Mouse (Mus musculus): Measurements from ENCODE around the gene Olfr693. TPM values are rescaled to one million over a fixed set of nuclear protein-coding genes. Genes with fewer than 3 reads are reported as not detected.

Olfr693 gene
- 0.05 TPM for polyA plus RNA-seq (2017; shearing (Covaris generic))

DNA sequence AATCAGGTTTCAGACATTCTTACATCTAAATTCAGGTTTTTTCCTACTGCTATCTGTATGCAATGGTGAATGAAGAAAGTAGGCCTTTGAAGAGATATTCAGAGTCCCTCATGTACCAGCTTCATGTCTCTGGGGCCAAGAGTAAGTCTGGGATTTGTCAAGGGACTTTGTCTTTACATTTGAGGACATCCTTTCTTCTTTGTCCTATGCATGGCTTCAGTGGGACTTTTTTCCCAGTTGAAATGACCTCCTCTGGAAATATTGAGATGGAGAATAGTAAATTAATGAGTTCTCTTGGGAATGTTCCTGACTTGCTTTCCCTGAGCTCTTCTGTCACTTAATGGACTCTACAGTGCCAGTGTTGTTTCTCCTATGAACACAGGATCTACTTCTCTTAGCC lies at the start of gene Olfr693:
TSS of gene Olfr693 (minus strand) at position 101 of the 400 bp plus-strand sequence.

DNA sequence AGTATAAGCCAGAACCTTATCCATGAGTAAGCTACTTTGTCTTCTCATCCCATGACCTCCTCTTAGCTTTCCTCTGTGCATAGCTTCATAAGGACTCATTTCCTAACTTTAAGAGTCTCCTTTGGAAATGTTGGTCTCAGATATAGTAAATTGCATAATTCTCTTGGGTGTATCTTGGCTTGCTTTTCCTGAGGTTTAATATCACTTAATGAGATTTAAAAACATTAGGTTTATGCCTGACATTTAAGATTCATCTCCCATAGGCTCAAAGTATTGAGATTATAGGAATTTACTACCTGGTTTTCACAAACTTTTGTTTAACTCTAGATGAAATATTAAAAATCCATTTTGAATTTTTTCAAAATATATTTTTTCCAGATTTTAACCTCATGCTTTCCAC lies 35.9 kb upstream of the Olfr693 start, which contains the start of gene Olfr695:
TSS of gene Olfr695 (minus strand) at position 101 of the 400 bp plus-strand sequence.

DNA sequence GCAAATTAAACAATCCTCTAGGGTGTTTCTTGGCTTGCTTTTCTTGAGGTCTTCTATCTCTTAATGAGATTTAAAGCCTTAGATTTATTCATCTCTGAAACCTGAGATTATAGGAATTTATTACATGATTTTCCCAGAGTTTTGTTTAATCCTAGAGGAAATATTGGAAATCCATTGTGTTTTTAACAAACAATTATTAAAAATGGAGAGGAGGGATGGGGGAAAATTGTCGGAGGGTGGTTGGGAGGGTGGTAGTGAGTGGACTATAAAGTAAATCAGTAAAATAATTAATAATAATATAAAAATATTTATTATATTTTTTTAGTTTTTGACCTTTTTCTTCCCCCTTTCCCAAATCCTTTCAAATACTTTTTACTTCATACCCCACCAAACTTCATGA lies 11.3 kb upstream of the Olfr693 start, which contains the start of gene Olfr694:
TSS of gene Olfr694 (minus strand) at position 101 of the 400 bp plus-strand sequence.

Other genes starting within 250 kb of the Olfr693 start
- gene Olfr694, start 11.2 kb upstream of the Olfr693 start, polyA plus RNA-seq (2017; shearing (Covaris generic)): 0.04 TPM
- not detected for gene Olfr695, start 35.8 kb upstream of the Olfr693 start, polyA plus RNA-seq (2017; shearing (Covaris generic))
- not detected for gene Olfr697, start 61.9 kb upstream of the Olfr693 start, polyA plus RNA-seq (2017; shearing (Covaris generic))
- gene Olfr698, start 74.8 kb upstream of the Olfr693 start, polyA plus RNA-seq (2017; shearing (Covaris generic)): not detected
- not detected for gene Olfr699, start 112.6 kb upstream of the Olfr693 start, polyA plus RNA-seq (2017; shearing (Covaris generic))
- not detected for gene Olfr700, start 128.2 kb upstream of the Olfr693 start, polyA plus RNA-seq (2017; shearing (Covaris generic))
- not detected for gene Olfr701, start 133.5 kb upstream of the Olfr693 start, polyA plus RNA-seq (2017; shearing (Covaris generic))
- not detected for gene Olfr702, start 153.3 kb upstream of the Olfr693 start, polyA plus RNA-seq (2017; shearing (Covaris generic))
- gene Olfr703, start 162.8 kb upstream of the Olfr693 start, polyA plus RNA-seq (2017; shearing (Covaris generic)): not detected
- not detected for gene Olfr704, start 182.6 kb upstream of the Olfr693 start, polyA plus RNA-seq (2017; shearing (Covaris generic))
- not detected for gene Olfr705, start 196.3 kb upstream of the Olfr693 start, polyA plus RNA-seq (2017; shearing (Covaris generic))
- gene Olfr706, start 207.6 kb upstream of the Olfr693 start, polyA plus RNA-seq (2017; shearing (Covaris generic)): not detected
- gene Olfr707, start 220.7 kb upstream of the Olfr693 start, polyA plus RNA-seq (2017; shearing (Covaris generic)): not detected
- not detected for gene Olfr1532-ps1, start 227.4 kb upstream of the Olfr693 start, polyA plus RNA-seq (2017; shearing (Covaris generic))